Mouse (Mus musculus) MEL (cell line): Measurements from ENCODE around the gene Gm7356. TPM values are rescaled to one million over a fixed set of nuclear protein-coding genes. Genes with fewer than 3 reads are reported as not detected.
"Not testable (repeated sequence)": the region's sequence is repeated elsewhere in the genome, so short reads cannot be mapped to it uniquely, and the experiment has no call there.

ENCODE experiments used
- DNase-seq: peaks from one replicate; pipeline ENCODE4 v3.0.0; 2011; ENCODE audit warnings: low read depth, low spot score
- H3K27ac ChIP-seq: 2 replicates; pipeline ENCODE4 v1.5.1; 2012; ENCODE audit warnings: low read depth, mild to moderate bottlenecking, control low read depth, low read length, moderate library complexity; ENCODE audit not compliant: control insufficient read depth
- H3K27me3 ChIP-seq, 2 experiments: fragments of 150-350 bp in 1 of 2; sonication (generic) in 1 of 2; 2 replicates each; pipeline ENCODE4 v1.6.1; 2012; ENCODE audit warnings: low read length in 2 of 2, mild to moderate bottlenecking in 2 of 2, improper control_type of control experiment in 1 of 2, moderate library complexity in 1 of 2; ENCODE audit not compliant: insufficient read depth in 2 of 2, control insufficient read depth in 1 of 2
- H3K36me3 ChIP-seq, 2 experiments: 2 replicates each; pipeline ENCODE4 v1.6.1; 2012 to 2014; ENCODE audit warnings: low read length in 2 of 2, improper control_type of control experiment in 1 of 2, inconsistent platforms in 1 of 2, mild to moderate bottlenecking in 1 of 2; ENCODE audit not compliant: insufficient read depth in 2 of 2, control insufficient read depth in 1 of 2
- H3K4me1 ChIP-seq, 2 experiments: fragments of 150-350 bp in 1 of 2; sonication (generic) in 1 of 2; 2 replicates each; pipeline ENCODE4 v1.6.1; 2012; ENCODE audit warnings: low read length in 2 of 2, improper control_type of control experiment in 1 of 2, mild to moderate bottlenecking in 1 of 2; ENCODE audit not compliant: insufficient read depth in 2 of 2, control insufficient read depth in 1 of 2
- H3K4me3 ChIP-seq, 2 experiments: fragments of 150-350 bp in 1 of 2; sonication (generic) in 1 of 2; 2 replicates each; pipeline ENCODE4 v1.5.1; 2012; ENCODE audit warnings: low read depth in 2 of 2, low read length in 2 of 2, mild to moderate bottlenecking in 2 of 2, moderate library complexity in 2 of 2, control low read depth in 1 of 2, improper control_type of control experiment in 1 of 2; ENCODE audit not compliant: control insufficient read depth in 1 of 2, insufficient read depth in 1 of 2
- H3K79me2 ChIP-seq: 2 replicates; pipeline ENCODE4 v1.6.1; 2012; ENCODE audit warnings: mild to moderate bottlenecking, low read length, moderate library complexity; ENCODE audit not compliant: control insufficient read depth, poor library complexity, insufficient read depth
- H3K9ac ChIP-seq: 2 replicates; pipeline ENCODE4 v1.6.1; 2012; ENCODE audit warnings: low read depth, mild to moderate bottlenecking, control low read depth, low read length, moderate library complexity; ENCODE audit not compliant: control insufficient read depth, poor library complexity, severe bottlenecking
- H3K9me3 ChIP-seq: fragments of 150-350 bp; sonication (generic); replicated peaks from 2 replicates; pipeline ENCODE4 v1.6.1; 2012; ENCODE audit warnings: mild to moderate bottlenecking, low read length, improper control_type of control experiment, moderate library complexity; ENCODE audit not compliant: insufficient read depth
- BHLHE40 ChIP-seq: IDR thresholded peaks from 2 replicates; pipeline ENCODE4 v1.6.1; 2012; ENCODE audit warnings: low read depth, mild to moderate bottlenecking, inconsistent platforms, low read length, improper control_type of control experiment, borderline replicate concordance
- CTCF ChIP-seq, 3 experiments: IDR thresholded peaks in 2 of 3; conservative IDR thresholded peaks in 1 of 3; 2 replicates each; pipeline ENCODE4 v1.5.1; 2011 to 2012; ENCODE audit warnings: low read length in 3 of 3, low read depth in 2 of 3, mild to moderate bottlenecking in 2 of 3, improper control_type of control experiment in 1 of 3, inconsistent platforms in 1 of 3, mixed read lengths in 1 of 3, moderate library complexity in 1 of 3; ENCODE audit not compliant: control insufficient read depth in 1 of 3, insufficient read depth in 1 of 3, poor library complexity in 1 of 3, severe bottlenecking in 1 of 3
- ELF1 ChIP-seq: IDR thresholded peaks from 2 replicates; pipeline ENCODE4 v1.6.1; 2014; ENCODE audit warnings: low read depth, mild to moderate bottlenecking, inconsistent platforms, low read length, improper control_type of control experiment, moderate library complexity
- EP300 ChIP-seq, 2 experiments: IDR thresholded peaks; 2 replicates each; pipeline ENCODE4 v1.6.1; 2011; ENCODE audit warnings: improper control_type of control experiment in 2 of 2, low read length in 2 of 2, low read depth in 1 of 2, mild to moderate bottlenecking in 1 of 2
- GABPA ChIP-seq: IDR thresholded peaks from 2 replicates; pipeline ENCODE4 v1.6.1; 2012; ENCODE audit warnings: low read depth, mild to moderate bottlenecking, inconsistent platforms, low read length, improper control_type of control experiment, moderate library complexity
- GATA1 ChIP-seq: IDR thresholded peaks from 2 replicates; pipeline ENCODE4 v1.6.1; 2011; ENCODE audit warnings: low read depth, low read length, improper control_type of control experiment
- KAT2A ChIP-seq: conservative IDR thresholded peaks from 2 replicates; pipeline ENCODE4 v1.6.1; 2012; ENCODE audit warnings: low read depth, low read length, improper control_type of control experiment, inconsistent platforms
- MAFK ChIP-seq: IDR thresholded peaks from 2 replicates; pipeline ENCODE4 v1.6.1; 2011; ENCODE audit warnings: low read depth, mild to moderate bottlenecking, low read length, improper control_type of control experiment, borderline replicate concordance
- MAZ ChIP-seq: IDR thresholded peaks from 2 replicates; pipeline ENCODE4 v1.6.1; 2012; ENCODE audit warnings: low read depth, mild to moderate bottlenecking, inconsistent platforms, low read length, improper control_type of control experiment
- MXI1 ChIP-seq: IDR thresholded peaks from 2 replicates; pipeline ENCODE4 v1.6.1; 2011; ENCODE audit warnings: mild to moderate bottlenecking, low read depth, low read length, improper control_type of control experiment
- MYB ChIP-seq: IDR thresholded peaks from 2 replicates; pipeline ENCODE4 v1.6.1; 2011; ENCODE audit warnings: mild to moderate bottlenecking, low read depth, low read length, improper control_type of control experiment
- MYC ChIP-seq: IDR thresholded peaks from 2 replicates; pipeline ENCODE4 v1.6.1; 2011; ENCODE audit warnings: low read depth, mild to moderate bottlenecking, low read length, improper control_type of control experiment, moderate library complexity
- POLR2A ChIP-seq, 2 experiments: IDR thresholded peaks; 2 replicates each; pipeline ENCODE4 v1.6.1; 2011 to 2012; ENCODE audit warnings: low read length in 2 of 2, mild to moderate bottlenecking in 2 of 2, control low read depth in 1 of 2, improper control_type of control experiment in 1 of 2, low read depth in 1 of 2, moderate library complexity in 1 of 2; ENCODE audit not compliant: control insufficient read depth in 1 of 2, insufficient read depth in 1 of 2, poor library complexity in 1 of 2
- POLR2AphosphoS5 ChIP-seq: IDR thresholded peaks from 2 replicates; pipeline ENCODE4 v1.6.1; 2012; ENCODE audit warnings: low read depth, borderline replicate concordance, mild to moderate bottlenecking, inconsistent platforms, low read length, moderate library complexity, mixed read lengths
- SIN3A ChIP-seq: IDR thresholded peaks from 2 replicates; pipeline ENCODE4 v1.6.1; 2012; ENCODE audit warnings: low read length, improper control_type of control experiment, inconsistent platforms
- SMC3 ChIP-seq: IDR thresholded peaks from 2 replicates; pipeline ENCODE4 v1.6.1; 2011; ENCODE audit warnings: low read depth, low read length, improper control_type of control experiment
- TAL1 ChIP-seq: IDR thresholded peaks from 2 replicates; pipeline ENCODE4 v1.6.1; 2012; ENCODE audit warnings: mild to moderate bottlenecking, inconsistent platforms, low read length, moderate library complexity, mixed read lengths
- TCF12 ChIP-seq: IDR thresholded peaks from 2 replicates; pipeline ENCODE4 v1.6.1; 2014; ENCODE audit warnings: low read depth, mild to moderate bottlenecking, inconsistent platforms, low read length, improper control_type of control experiment, moderate library complexity
- USF1 ChIP-seq: IDR thresholded peaks from 2 replicates; pipeline ENCODE4 v1.6.1; 2014; ENCODE audit warnings: low read depth, mild to moderate bottlenecking, inconsistent platforms, low read length, improper control_type of control experiment, moderate library complexity
- ZC3H11A ChIP-seq: IDR thresholded peaks from 2 replicates; pipeline ENCODE4 v1.6.1; 2012; ENCODE audit warnings: low read depth, mild to moderate bottlenecking, inconsistent platforms, low read length, improper control_type of control experiment
- polyA plus RNA-seq, 2 experiments: library from polyadenylated mRNA; stranded (reverse) in 1 of 2; unstranded in 1 of 2; fragments of >175 nt in 1 of 2; fragments of >200 nt in 1 of 2; gene quantifications; 2 replicates each; pipeline versions ENCODE4 v1.2.1 to v1.2.4; 2012; ENCODE audit warnings: low replicate concordance in 2 of 2, low read depth in 1 of 2; ENCODE audit not compliant: insufficient read length in 2 of 2, insufficient read depth in 1 of 2, missing spikeins in 1 of 2
- total RNA-seq: library from RNA; depleted of rRNA; stranded (reverse); fragments of 300-350 nt; gene quantifications from 2 replicates; pipeline ENCODE4 v1.2.3, GENCODE M21; 2012

Gm7356 gene
- total and polyA plus RNA-seq, 3 experiments: not detected

GRCm38 (mm10) chr17:13987690-13988089 lies 15.8 kb downstream of the Gm7356 start:
- H3K4me3 ChIP-seq: no peak overlapping the region
- TF ChIP-seq ZC3H11A: no peak
- no peak for TF ChIP-seq MYB
- TF ChIP-seq GABPA: no peak
- no peak for TF ChIP-seq GATA1
- TF ChIP-seq SMC3: no peak
- no peak for TF ChIP-seq MXI1
- TF ChIP-seq CTCF (IDR thresholded peaks at IDR 0.05 in 2 of 3, conservative IDR thresholded peaks at IDR 0.05 in 1 of 3; ENCODE audit: control insufficient read depth in 1 of 3, insufficient read depth in 1 of 3, low read depth in 2 of 3, low read length in 3 of 3, poor library complexity in 1 of 3, severe bottlenecking in 1 of 3): no peak
- no peak for TF ChIP-seq EP300 (IDR thresholded peaks at IDR 0.05; ENCODE audit: low read depth in 1 of 2, low read length in 2 of 2)
- TF ChIP-seq KAT2A: no peak
- TF ChIP-seq MAFK: no peak
- TF ChIP-seq POLR2A (IDR thresholded peaks at IDR 0.05; ENCODE audit: control insufficient read depth in 1 of 2, insufficient read depth in 1 of 2, low read depth in 1 of 2, low read length in 2 of 2, poor library complexity in 1 of 2): no peak
- no peak for TF ChIP-seq ELF1
- TF ChIP-seq USF1: no peak
- TF ChIP-seq TCF12: no peak
- no peak for TF ChIP-seq POLR2AphosphoS5
- no peak for TF ChIP-seq MAZ
- TF ChIP-seq SIN3A: no peak
- TF ChIP-seq TAL1: no peak
- no peak for TF ChIP-seq BHLHE40
- no peak for TF ChIP-seq MYC
- H3K36me3 ChIP-seq: no peaks in the 10 kb centered on the region
- DNase-seq: no peak
- no peaks in the 10 kb centered on the region for H3K4me1 ChIP-seq
- no peaks in the 10 kb centered on the region for H3K9me3 ChIP-seq
- H3K9ac ChIP-seq: no peak overlapping the region
- no peaks in the 10 kb centered on the region for H3K27me3 ChIP-seq
- no peaks in the 10 kb centered on the region for H3K79me2 ChIP-seq
- no peak overlapping the region for H3K27ac ChIP-seq

- H3K27ac ChIP-seq, H3K9ac ChIP-seq, H3K36me3 ChIP-seq, H3K27me3 ChIP-seq, DNase-seq, H3K79me2 ChIP-seq, H3K9me3 ChIP-seq, H3K4me1 ChIP-seq, H3K4me3 ChIP-seq: not testable (repeated sequence)
Measured at GRCm38 (mm10) chr17:13970796-13971195, 32.7 kb downstream of the Gm7356 start.

- H3K4me3 ChIP-seq, H3K27me3 ChIP-seq, H3K27ac ChIP-seq, H3K36me3 ChIP-seq, H3K9ac ChIP-seq, H3K4me1 ChIP-seq, H3K79me2 ChIP-seq, H3K9me3 ChIP-seq, DNase-seq: not testable (repeated sequence)
Measured at GRCm38 (mm10) chr17:13969917-13970316, 33.6 kb downstream of the Gm7356 start.

GRCm38 (mm10) chr17:13965048-13965447 lies 38.5 kb downstream of the Gm7356 start:
- not testable (repeated sequence) for DNase-seq, H3K27ac ChIP-seq, H3K4me3 ChIP-seq, H3K9me3 ChIP-seq, H3K9ac ChIP-seq, H3K27me3 ChIP-seq, H3K4me1 ChIP-seq, H3K36me3 ChIP-seq, H3K79me2 ChIP-seq

GRCm38 (mm10) chr17:13962245-13962644 lies 41.3 kb downstream of the Gm7356 start:
- not testable (repeated sequence) for H3K27me3 ChIP-seq, H3K9me3 ChIP-seq, H3K9ac ChIP-seq, H3K4me3 ChIP-seq, H3K4me1 ChIP-seq, H3K27ac ChIP-seq, DNase-seq, H3K36me3 ChIP-seq, H3K79me2 ChIP-seq
